Mouse (Mus musculus) cerebellum, adult 2 months (tissue): ENCODE data around the gene Aftph. TPM values are rescaled to one million over a fixed set of nuclear protein-coding genes. Genes with fewer than 3 reads are reported as not detected.

ENCODE experiments used
- DNase-seq, 2 experiments: peaks; one replicate each; pipeline ENCODE4 v3.0.0; 2021
- H3K27ac ChIP-seq: fragments of 200-500 bp; 2 replicates; pipeline ENCODE4 v1.5.1; 2012; ENCODE audit warnings: low read length, control low read depth, inconsistent platforms; ENCODE audit not compliant: insufficient read depth
- H3K27me3 ChIP-seq: fragments of 200-500 bp; 2 replicates; pipeline ENCODE4 v1.6.1; 2012; ENCODE audit warnings: inconsistent platforms, mild to moderate bottlenecking, low read length, moderate library complexity; ENCODE audit not compliant: control insufficient read depth, insufficient read depth
- H3K4me1 ChIP-seq: fragments of 200-500 bp; 2 replicates; pipeline ENCODE4 v1.6.1; 2011; ENCODE audit warnings: low read length; ENCODE audit not compliant: control insufficient read depth, insufficient read depth
- H3K4me3 ChIP-seq: fragments of 200-500 bp; replicated peaks from 2 replicates; pipeline ENCODE3; 2011; ENCODE audit warnings: mild to moderate bottlenecking, low read depth, low read length, control low read depth; ENCODE audit not compliant: insufficient read depth
- CTCF ChIP-seq: fragments of 200-500 bp; IDR thresholded peaks from 2 replicates; pipeline ENCODE4 v1.5.1; 2011; ENCODE audit warnings: low read depth, mild to moderate bottlenecking, control low read depth, low read length, moderate library complexity, borderline replicate concordance; ENCODE audit not compliant: insufficient read depth
- POLR2A ChIP-seq: fragments of 200-500 bp; IDR thresholded peaks from 2 replicates; pipeline ENCODE4 v1.6.1; 2011; ENCODE audit warnings: low read length, control low read depth, borderline replicate concordance; ENCODE audit not compliant: insufficient read depth
- WGBS: fragments of 180-500 bp; shearing (Covaris S2); methylation state at CpG from one replicate; pipeline ENCODE4 v1.1.7; 2018; 5-methylcytosine and 5-hydroxymethylcytosine counted together
- polyA plus RNA-seq: library from polyadenylated mRNA; depleted of rRNA; stranded (reverse); fragments of >200 nt; gene quantifications from 2 replicates; pipeline ENCODE4 v1.2.3, GENCODE M21; 2012; rRNA removed

The Aftph gene
- polyA plus RNA-seq, 1 experiment = 105 TPM

DNA sequence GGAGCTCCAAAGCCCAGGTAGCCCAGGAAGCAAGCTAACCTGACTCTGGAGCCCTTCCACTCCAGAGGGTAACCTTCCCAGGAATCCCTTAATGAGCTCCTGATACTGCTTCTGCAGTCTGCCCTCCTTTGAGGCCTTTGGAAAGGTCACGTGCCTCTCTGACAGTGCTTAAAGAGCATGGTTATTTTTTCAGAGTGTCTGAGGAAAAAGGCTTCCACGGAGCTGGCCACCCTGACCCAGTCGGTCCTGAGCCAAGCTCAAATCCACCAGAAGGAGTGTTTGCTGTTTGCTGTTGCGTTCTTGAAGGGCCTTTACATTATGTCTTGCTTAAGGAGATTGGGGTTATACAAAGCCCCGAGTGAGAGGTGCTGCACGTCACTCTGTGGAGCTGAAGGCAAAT lies 96.5 kb downstream of the Aftph start:
- no peak for DNase-seq
- TF ChIP-seq POLR2A = no peak
- no peaks in the 10 kb centered on the region for H3K27me3 ChIP-seq
- WGBS = 51% methylated on average over 6 of the region's 6 CpGs
- H3K4me3 ChIP-seq = no peak overlapping the region
- H3K4me1 ChIP-seq = peaks cover 9% of the 10 kb centered on the region
- H3K27ac ChIP-seq = no peak overlapping the region

DNA sequence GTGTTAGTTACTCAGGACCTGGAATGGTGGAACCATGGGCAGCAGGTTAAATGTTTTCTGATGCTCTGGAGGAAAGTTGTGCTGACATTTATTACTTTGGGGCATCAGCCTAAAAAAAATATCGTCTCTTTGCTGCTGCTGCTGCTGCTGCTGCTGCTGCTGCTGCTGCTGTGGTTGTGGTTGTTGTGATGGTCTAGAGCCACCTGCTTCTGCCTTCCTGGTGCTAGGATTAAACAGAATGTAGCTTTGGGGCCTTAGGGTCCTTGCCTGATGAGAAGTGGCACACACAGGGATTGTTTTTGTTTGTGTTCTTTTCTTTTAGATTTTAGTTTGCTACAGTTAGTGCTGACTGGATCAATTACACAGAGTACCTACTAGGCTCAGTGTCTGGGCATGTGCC lies 97.2 kb downstream of the Aftph start:
- WGBS = 88% methylated on average over 1 of the region's 1 CpGs
- H3K27me3 ChIP-seq = no peaks in the 10 kb centered on the region

DNA sequence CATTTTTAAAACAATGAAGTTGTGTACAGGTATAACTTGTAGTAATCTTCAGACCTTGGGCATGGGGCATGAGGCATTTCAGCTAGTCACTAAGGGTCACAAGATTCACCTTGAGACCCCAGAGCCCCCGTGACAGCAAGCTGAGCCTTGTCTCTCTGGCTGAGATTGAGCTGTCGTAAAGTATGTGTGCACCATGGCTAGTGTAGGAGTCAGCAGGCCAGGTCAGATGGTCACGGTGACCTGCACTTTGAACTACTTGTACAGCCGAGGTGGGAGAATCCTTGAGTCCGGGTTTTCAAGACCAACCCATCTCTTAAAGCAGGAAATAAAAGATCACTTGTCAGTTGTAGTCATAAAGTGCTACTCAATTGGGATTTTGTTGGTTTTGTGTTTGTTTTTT lies 98.2 kb downstream of the Aftph start:
- no peak overlapping the region for H3K4me3 ChIP-seq
- no peak overlapping the region for H3K27ac ChIP-seq
- peaks cover 9% of the 10 kb centered on the region for H3K4me1 ChIP-seq
- 89% methylated on average over 5 of the region's 5 CpGs for WGBS
- no peaks in the 10 kb centered on the region for H3K27me3 ChIP-seq
- no peak for TF ChIP-seq CTCF
- TF ChIP-seq POLR2A = no peak
- DNase-seq = no peak

More for the DNA sequence above, 97.2 kb downstream of the Aftph start:
- Histone ChIP-seq H3K4me3 (no peak overlapping the region), H3K27ac (no peak overlapping the region), H3K4me1 (peaks cover 9% of the 10 kb centered on the region)
- no peak for DNase-seq
- TF ChIP-seq POLR2A (no peak), CTCF (no peak)

DNA sequence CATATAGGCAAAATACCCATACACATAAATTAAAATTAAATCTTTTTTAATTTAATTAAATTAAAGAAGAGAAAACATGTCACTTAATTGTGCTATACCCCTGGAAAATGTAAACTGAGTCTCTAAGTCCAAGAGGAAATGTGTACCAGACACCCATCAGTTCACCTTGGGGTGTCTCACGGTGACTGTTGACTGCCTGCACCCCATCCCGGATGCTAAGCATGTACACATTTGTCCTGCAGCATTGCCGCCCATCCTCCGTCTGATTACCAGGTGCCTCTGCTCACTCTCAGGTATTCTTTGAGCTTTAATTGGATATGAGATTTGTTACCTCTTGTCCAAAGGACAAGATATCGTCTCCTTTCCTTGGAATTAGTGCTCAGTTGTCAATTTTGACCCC lies 99.1 kb downstream of the Aftph start:
- WGBS = 93% methylated on average over 5 of the region's 5 CpGs
- Histone ChIP-seq H3K4me1 (peaks cover 9% of the 10 kb centered on the region), H3K4me3 (no peak overlapping the region), H3K27ac (no peak overlapping the region), H3K27me3 (no peaks in the 10 kb centered on the region)
- TF ChIP-seq POLR2A (no peak), CTCF (no peak)
- no peak for DNase-seq

DNA sequence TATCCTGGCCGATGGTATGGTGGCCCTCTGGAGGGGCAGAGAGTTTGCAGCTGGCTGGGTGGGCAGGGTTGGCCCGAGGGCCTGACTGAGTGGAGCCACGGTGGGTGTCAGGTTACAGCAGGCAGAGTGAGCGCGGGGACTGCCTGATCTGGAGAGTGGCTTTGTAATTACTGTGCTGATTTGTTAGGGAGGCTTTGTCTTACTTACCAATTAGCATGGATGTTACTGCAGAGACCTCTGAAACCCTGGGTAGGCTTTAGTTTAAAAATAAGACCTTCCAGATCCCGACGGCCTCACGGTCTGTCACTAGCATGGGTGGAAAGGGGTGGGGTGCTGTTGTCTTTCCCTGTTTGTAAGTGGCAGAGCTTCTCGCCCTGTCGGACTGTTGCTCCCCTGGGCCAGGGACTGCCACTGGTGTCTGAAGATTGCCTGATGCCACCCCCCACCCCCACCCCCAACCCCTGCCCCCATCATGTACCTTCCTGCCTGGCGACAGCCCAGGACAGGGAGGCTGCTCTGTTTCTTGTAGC lies 101.4 kb downstream of the Aftph start:
- WGBS = 39% methylated on average over 11 of the region's 11 CpGs
- H3K27me3 ChIP-seq = no peaks in the 10 kb centered on the region
- no peak for TF ChIP-seq POLR2A
- no peak for TF ChIP-seq CTCF
- no peak overlapping the region for H3K27ac ChIP-seq
- H3K4me1 ChIP-seq = peaks cover 4% of the 10 kb centered on the region
- DNase-seq = no peak
- no peak overlapping the region for H3K4me3 ChIP-seq

DNA sequence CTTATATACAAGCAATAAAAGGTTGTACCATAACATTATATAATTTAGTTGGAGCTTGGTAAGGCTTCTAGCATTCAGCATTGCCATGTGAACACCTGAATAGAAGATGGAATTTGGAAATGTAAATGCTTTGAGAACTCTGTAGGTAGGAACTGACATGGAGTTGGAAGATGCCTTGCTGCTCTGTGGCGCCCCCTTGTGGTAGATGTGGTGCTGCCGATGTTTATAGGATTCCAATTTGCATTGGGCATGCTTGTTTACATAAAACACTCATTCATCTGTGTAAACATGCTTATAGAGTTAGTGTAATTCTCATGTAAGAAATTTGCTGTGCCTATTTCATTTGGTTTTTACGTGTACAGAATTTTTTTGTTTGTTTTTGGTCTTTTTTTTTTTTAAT lies 102.5 kb downstream of the Aftph start:
- 28% methylated on average over 3 of the region's 3 CpGs for WGBS
- peak; percentile 71 to 81 for DNase-seq

DNA sequence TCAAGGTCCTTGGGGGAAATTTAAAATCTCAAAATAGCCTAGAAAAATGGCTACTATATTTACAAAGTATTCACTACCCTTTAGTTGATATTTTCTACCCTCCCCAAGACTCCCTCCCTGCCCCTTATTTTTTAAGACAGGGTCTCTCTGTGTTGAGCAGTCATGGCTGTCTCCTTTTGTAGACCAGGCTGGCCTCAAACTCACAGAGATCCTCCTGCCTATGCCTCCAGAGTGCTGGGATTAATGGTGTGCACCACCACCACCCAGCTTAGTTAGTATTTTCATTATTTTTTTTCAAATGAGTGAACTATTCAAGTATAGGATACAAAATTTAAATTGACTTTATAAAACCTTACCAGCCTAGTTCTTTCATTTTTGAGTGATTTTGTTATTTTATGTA lies 104.3 kb downstream of the Aftph start:
- H3K27me3 ChIP-seq = no peaks in the 10 kb centered on the region
- no peaks in the 10 kb centered on the region for H3K4me1 ChIP-seq
- no peak overlapping the region for H3K4me3 ChIP-seq
- TF ChIP-seq CTCF (no peak), POLR2A (no peak)
- H3K27ac ChIP-seq = no peak overlapping the region
- no peak for DNase-seq

More for the DNA sequence above, 102.5 kb downstream of the Aftph start:
- no peaks in the 10 kb centered on the region for H3K27me3 ChIP-seq
- no peak overlapping the region for H3K27ac ChIP-seq
- no peak overlapping the region for H3K4me3 ChIP-seq
- no peaks in the 10 kb centered on the region; the same call in 1 of the 2 replicates for H3K4me1 ChIP-seq
- TF ChIP-seq POLR2A (no peak), CTCF (peak; percentile 82)

DNA sequence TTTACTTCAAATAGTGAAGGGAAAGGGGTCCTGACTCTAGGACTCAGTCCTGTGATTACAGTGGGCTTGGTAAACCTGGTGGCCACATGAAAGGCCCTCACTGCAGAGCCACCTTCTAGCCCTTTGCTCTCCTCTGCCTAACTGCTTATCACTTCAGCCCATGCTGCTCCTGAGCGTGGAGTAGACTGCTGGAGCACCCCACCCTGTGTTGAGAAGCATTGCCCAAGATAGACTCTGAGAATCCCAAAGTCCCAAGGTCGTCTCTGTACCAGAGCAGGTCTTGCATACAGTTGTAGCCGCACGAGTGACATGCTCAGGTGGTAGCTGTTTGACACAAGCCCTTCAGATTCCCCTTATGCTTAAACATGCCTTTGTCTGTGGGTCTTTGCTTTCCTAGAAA lies 105.3 kb downstream of the Aftph start:
- H3K4me1 ChIP-seq = no peaks in the 10 kb centered on the region
- no peak overlapping the region for H3K4me3 ChIP-seq
- H3K27me3 ChIP-seq = no peaks in the 10 kb centered on the region
- 93% methylated on average over 4 of the region's 4 CpGs for WGBS
- no peak for DNase-seq
- TF ChIP-seq POLR2A (no peak), CTCF (no peak)
- H3K27ac ChIP-seq = no peak overlapping the region

DNA sequence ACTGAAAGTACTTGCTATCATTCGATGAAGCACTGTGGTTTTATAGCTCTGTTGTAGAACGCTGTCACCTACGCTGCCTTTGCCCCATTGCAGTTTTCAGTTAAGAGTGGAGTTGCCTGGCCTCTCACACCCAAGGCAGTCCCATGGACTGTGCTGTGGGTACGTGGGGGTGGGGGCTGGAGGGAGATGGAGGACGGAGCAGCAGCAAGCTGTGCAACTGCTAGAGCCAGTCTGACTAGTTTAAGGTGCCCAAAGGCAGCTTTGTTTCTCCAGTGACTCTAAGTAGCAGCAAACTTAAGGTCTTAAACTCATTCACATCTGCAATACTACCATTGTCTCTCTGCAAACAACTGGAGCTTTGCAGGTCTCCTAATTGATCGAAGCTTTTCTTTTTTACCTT lies 105.7 kb downstream of the Aftph start:
- H3K27me3 ChIP-seq = no peaks in the 10 kb centered on the region
- no peak overlapping the region for H3K27ac ChIP-seq
- no peak for DNase-seq
- no peak overlapping the region for H3K4me3 ChIP-seq
- no peak for TF ChIP-seq CTCF
- TF ChIP-seq POLR2A = no peak
- no peaks in the 10 kb centered on the region for H3K4me1 ChIP-seq
- WGBS = 58% methylated on average over 6 of the region's 6 CpGs

Other genes starting within 250 kb of the Aftph start
- gene Sertad2, start 198.3 kb downstream of the Aftph start, polyA plus RNA-seq = 15.5 and 15.9 TPM in 2 replicates
- gene Lgalsl, start 89.5 kb upstream of the Aftph start, polyA plus RNA-seq = 51.3 and 60.5 TPM in 2 replicates